Mouse (Mus musculus): ENCODE measurements around the gene Csn2. TPM values are rescaled to one million over a fixed set of nuclear protein-coding genes. Genes with fewer than 3 reads are reported as not detected.

Gene Csn2
- not detected in 2 replicates for polyA plus RNA-seq (2014; fragmentation: Nextera tagmentation; extraction: Ambion mirVana)

DNA sequence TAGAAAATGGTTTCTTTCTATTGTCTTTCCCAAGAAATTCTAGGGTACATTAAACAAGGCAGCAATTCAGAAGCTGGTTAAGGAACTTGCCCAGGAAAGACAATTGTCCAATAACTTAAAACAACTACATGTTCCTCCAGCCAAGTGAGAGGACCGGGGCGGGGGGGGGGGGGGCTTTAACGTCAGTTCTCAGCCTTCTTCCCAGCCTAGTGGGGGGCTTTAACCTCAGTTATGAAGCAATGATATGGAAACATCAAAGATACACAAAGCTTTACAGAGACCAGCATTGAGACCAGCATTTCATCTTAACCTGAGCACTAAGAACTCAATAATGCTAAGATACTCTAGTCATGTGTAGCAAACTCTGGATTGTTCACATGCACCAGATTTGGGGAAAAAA, at the start of gene Csn2:
TSS of gene Csn2 (minus strand) at position 101 of the 400 bp plus-strand sequence.
- no peak within 1 kb of the TSS for H3K27ac ChIP-seq (ENCODE audit: low read depth, low read length)
- H3K9ac ChIP-seq (ENCODE audit: low read depth, low read length): no peak within 1 kb of the TSS
- no peak within 1 kb of the TSS for H3K4me3 ChIP-seq (ENCODE audit: low read depth, low read length)
- no peaks in the 10 kb centered on the region for H3K4me1 ChIP-seq (replicated peaks; ENCODE audit: control insufficient read depth, insufficient read depth, low read length)
- no peak within 1 kb of the TSS for H3K4me2 ChIP-seq
- H3K36me3 ChIP-seq (ENCODE audit: control insufficient read depth, insufficient read depth, low read length): no peaks in the 10 kb centered on the region
- no peaks in the 10 kb centered on the region for H3K27me3 ChIP-seq (replicated peaks; ENCODE audit: control insufficient read depth, insufficient read depth, low read length)
- DNase-seq (ENCODE audit: low spot score) (no peak), ATAC-seq (replicated peaks; ENCODE audit: low FRiP score) (no peak)
- 75% methylated on average over 3 of the region's 3 CpGs for WGBS
- no peaks in the 10 kb centered on the region for H3K9me3 ChIP-seq (ENCODE audit: control insufficient read depth, low read length)

- DNase-seq (ENCODE audit: low spot score) (no peak), ATAC-seq (replicated peaks; ENCODE audit: low FRiP score) (no peak)
- no peak overlapping the region for H3K9ac ChIP-seq (ENCODE audit: low read depth, low read length)
- H3K27me3 ChIP-seq (replicated peaks; ENCODE audit: control insufficient read depth, insufficient read depth, low read length): no peaks in the 10 kb centered on the region
- H3K4me2 ChIP-seq: no peak overlapping the region
- no peaks in the 10 kb centered on the region for H3K9me3 ChIP-seq (ENCODE audit: control insufficient read depth, low read length)
- H3K36me3 ChIP-seq (ENCODE audit: control insufficient read depth, insufficient read depth, low read length): no peaks in the 10 kb centered on the region
- no peaks in the 10 kb centered on the region for H3K4me1 ChIP-seq (replicated peaks; ENCODE audit: control insufficient read depth, insufficient read depth, low read length)
- no peak overlapping the region for H3K27ac ChIP-seq (ENCODE audit: low read depth, low read length)
- H3K4me3 ChIP-seq (ENCODE audit: low read depth, low read length): no peak overlapping the region
Measured at GRCm38 (mm10) chr5:87734821-87735220, 35.4 kb upstream of the Csn2 start.

- Histone ChIP-seq H3K36me3 (ENCODE audit: control insufficient read depth, insufficient read depth, low read length) (no peaks in the 10 kb centered on the region), H3K4me1 (replicated peaks; ENCODE audit: control insufficient read depth, insufficient read depth, low read length) (no peaks in the 10 kb centered on the region), H3K9ac (ENCODE audit: low read depth, low read length) (no peak overlapping the region), H3K27me3 (replicated peaks; ENCODE audit: control insufficient read depth, insufficient read depth, low read length) (no peaks in the 10 kb centered on the region), H3K9me3 (ENCODE audit: control insufficient read depth, low read length) (no peaks in the 10 kb centered on the region), H3K4me2 (no peak overlapping the region), H3K27ac (ENCODE audit: low read depth, low read length) (no peak overlapping the region), H3K4me3 (ENCODE audit: low read depth, low read length) (no peak overlapping the region)
- no peak for DNase-seq (ENCODE audit: low spot score)
- ATAC-seq (replicated peaks; ENCODE audit: low FRiP score): no peak
- 55% methylated on average over 1 of the region's 1 CpGs for WGBS
Measured at GRCm38 (mm10) chr5:87705891-87706290, 6.5 kb upstream of the Csn2 start.

DNA sequence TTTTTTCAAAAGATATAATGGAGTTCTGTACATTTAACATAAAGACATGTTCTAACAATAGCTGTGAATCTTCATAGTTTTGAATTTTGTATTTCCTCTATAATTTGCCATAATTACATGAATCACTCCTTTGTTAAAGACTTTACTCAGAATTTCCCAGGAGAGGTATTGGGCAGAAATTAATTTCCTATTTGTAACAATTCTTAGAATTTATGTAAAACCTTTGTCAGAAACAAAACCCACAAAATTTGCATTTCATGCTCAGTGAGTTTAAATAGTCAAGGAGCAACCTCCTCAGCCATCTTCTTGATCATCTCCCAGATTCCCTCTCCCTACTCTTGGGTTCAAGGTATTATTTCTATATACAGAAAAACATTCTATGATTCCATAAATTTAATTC, 33.5 kb downstream of the Csn2 start, which contains the start of gene Csn1s1:
TSS of gene Csn1s1 (plus strand) at position 301 of the 400 bp plus-strand sequence.
- Histone ChIP-seq H3K4me2 (no peak within 1 kb of the TSS), H3K27me3 (replicated peaks; ENCODE audit: control insufficient read depth, insufficient read depth, low read length) (no peaks in the 10 kb centered on the region), H3K36me3 (ENCODE audit: control insufficient read depth, insufficient read depth, low read length) (no peaks in the 10 kb centered on the region), H3K4me3 (ENCODE audit: low read depth, low read length) (no peak within 1 kb of the TSS), H3K27ac (ENCODE audit: low read depth, low read length) (no peak within 1 kb of the TSS), H3K9me3 (ENCODE audit: control insufficient read depth, low read length) (no peaks in the 10 kb centered on the region), H3K4me1 (replicated peaks; ENCODE audit: control insufficient read depth, insufficient read depth, low read length) (no peaks in the 10 kb centered on the region), H3K9ac (ENCODE audit: low read depth, low read length) (no peak within 1 kb of the TSS)
- ATAC-seq (replicated peaks; ENCODE audit: low FRiP score): no peak
- no peak for DNase-seq (ENCODE audit: low spot score)

GRCm38 (mm10) chr5:87642787-87643186, 56.6 kb downstream of the Csn2 start:
- Histone ChIP-seq H3K4me2 (no peak overlapping the region), H3K9me3 (ENCODE audit: control insufficient read depth, low read length) (no peaks in the 10 kb centered on the region), H3K36me3 (ENCODE audit: control insufficient read depth, insufficient read depth, low read length) (no peaks in the 10 kb centered on the region), H3K4me1 (replicated peaks; ENCODE audit: control insufficient read depth, insufficient read depth, low read length) (no peaks in the 10 kb centered on the region), H3K9ac (ENCODE audit: low read depth, low read length) (no peak overlapping the region), H3K4me3 (ENCODE audit: low read depth, low read length) (no peak overlapping the region), H3K27me3 (replicated peaks; ENCODE audit: control insufficient read depth, insufficient read depth, low read length) (no peaks in the 10 kb centered on the region), H3K27ac (ENCODE audit: low read depth, low read length) (no peak overlapping the region)
- no peak for ATAC-seq (replicated peaks; ENCODE audit: low FRiP score)
- no peak for DNase-seq (ENCODE audit: low spot score)

Other genes starting within 250 kb of the Csn2 start
- not detected in 2 replicates for gene Ugt2a2, start 217.4 kb downstream of the Csn2 start, polyA plus RNA-seq (2014; fragmentation: Nextera tagmentation; extraction: Ambion mirVana)
- gene Gm43638, start 212.8 kb downstream of the Csn2 start, polyA plus RNA-seq (2014; fragmentation: Nextera tagmentation; extraction: Ambion mirVana): not detected in 2 replicates
- gene Ugt2a1, start 208.8 kb downstream of the Csn2 start, polyA plus RNA-seq (2014; fragmentation: Nextera tagmentation; extraction: Ambion mirVana): not detected in 2 replicates
- 0.41 and 0.44 TPM in 2 replicates for gene Sult1b1, start 161.4 kb downstream of the Csn2 start, polyA plus RNA-seq (2014; fragmentation: Nextera tagmentation; extraction: Ambion mirVana)
- gene Sult1d1, start 130.6 kb downstream of the Csn2 start, polyA plus RNA-seq (2014; fragmentation: Nextera tagmentation; extraction: Ambion mirVana): 0.96 and 1.2 TPM in 2 replicates
- not detected in 2 replicates for gene Sult1e1, start 108.0 kb downstream of the Csn2 start, polyA plus RNA-seq (2014; fragmentation: Nextera tagmentation; extraction: Ambion mirVana)
- not detected in 2 replicates for gene Csn1s1, start 33.4 kb downstream of the Csn2 start, polyA plus RNA-seq (2014; fragmentation: Nextera tagmentation; extraction: Ambion mirVana)
- not detected in 2 replicates for gene Csn1s2a, start 74.9 kb upstream of the Csn2 start, polyA plus RNA-seq (2014; fragmentation: Nextera tagmentation; extraction: Ambion mirVana)
- not detected in 2 replicates for gene Csn1s2b, start 108.5 kb upstream of the Csn2 start, polyA plus RNA-seq (2014; fragmentation: Nextera tagmentation; extraction: Ambion mirVana)
- gene Prr27, start 126.1 kb upstream of the Csn2 start, polyA plus RNA-seq (2014; fragmentation: Nextera tagmentation; extraction: Ambion mirVana): not detected in 2 replicates
- gene Odam, start 185.4 kb upstream of the Csn2 start, polyA plus RNA-seq (2014; fragmentation: Nextera tagmentation; extraction: Ambion mirVana): not detected in 2 replicates
- 0.16 and 0.25 TPM in 2 replicates for gene Csn3, start 225.9 kb upstream of the Csn2 start, polyA plus RNA-seq (2014; fragmentation: Nextera tagmentation; extraction: Ambion mirVana)